Mouse (Mus musculus) spleen, postnatal 14 days (tissue): ENCODE results near the gene Dhcr7.
A peak's percentile ranks its signal among the peaks of the same experiment; 100 is the strongest.

Source experiments
- DNase-seq, 2 experiments: peaks; one replicate each; pipeline ENCODE4 v3.0.0; 2021 to 2022; ENCODE audit warnings: low spot score in 2 of 2

The Dhcr7 gene

DNA sequence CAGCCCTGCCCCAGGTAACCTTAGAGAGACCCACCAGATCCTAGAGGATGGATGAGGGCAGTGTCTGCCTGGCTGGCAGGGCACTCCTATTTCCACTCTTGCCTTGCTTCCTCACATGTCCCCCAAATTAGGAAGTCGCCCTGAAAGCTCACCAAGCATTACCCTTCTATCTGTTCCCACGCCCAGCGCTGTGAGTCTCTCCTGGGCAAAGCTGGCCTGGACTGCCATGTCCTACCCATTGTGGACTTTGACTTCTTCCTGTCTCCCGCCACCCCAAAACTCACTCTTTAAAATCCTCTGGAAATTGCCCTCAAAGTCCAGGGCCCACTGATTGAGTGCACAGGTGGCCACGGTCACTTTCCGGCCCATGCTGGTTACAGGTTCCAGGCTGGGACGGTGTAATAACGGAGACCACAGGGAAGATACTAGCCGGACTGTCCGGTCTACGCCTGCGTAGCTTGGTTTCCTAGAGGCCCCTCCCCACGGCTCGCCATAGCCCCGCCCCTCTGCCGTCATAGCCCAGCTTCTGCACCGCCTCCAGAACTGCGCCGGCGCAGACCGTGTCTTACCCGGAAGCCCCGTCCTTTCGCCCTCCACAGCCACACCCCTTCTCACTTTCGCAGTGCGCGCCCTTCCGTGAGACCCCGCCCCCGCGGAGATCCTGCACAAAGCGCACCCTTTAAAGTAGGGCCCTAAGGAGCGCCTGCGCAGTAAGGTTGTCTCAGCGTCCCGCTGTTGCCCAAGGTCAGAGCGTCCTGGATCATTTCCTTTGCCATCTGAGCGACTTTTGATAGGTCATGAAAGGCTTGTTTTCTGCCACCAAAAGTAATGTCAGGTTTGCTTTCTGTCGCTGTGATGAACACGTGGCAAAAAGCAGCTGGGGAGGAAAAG, at the start of gene Dhcr7, which contains the start of gene Nadsyn1:
Gene Dhcr7 (plus strand): TSS at position 771 of the 891 bp plus-strand sequence.
Gene Nadsyn1 (minus strand): TSS at position 475 of the 891 bp plus-strand sequence.
- peak; percentile 97 for DNase-seq

GRCm38 (mm10) chr7:143776137-143776536, 46.8 kb upstream of the Dhcr7 start:
- DNase-seq: no peak

DNA sequence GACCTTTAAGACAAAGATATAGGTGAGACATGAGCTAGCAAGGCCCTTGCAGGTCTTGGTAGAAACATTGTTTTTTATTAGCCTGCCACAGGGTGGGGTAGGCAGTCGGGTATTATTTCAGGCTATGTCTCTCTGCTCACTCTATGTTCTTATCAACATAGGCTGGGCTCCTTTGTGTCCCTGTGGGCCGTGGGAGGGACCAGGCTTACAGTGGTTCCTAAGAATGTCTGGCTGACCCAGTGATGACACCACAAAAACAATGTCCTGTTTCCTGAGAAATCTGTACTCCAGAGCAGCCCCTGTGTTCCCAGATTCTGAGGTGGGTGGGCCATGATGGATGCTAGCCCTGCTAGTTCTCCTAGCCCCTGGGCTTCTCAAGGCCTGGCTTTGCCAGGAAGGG, 45.6 kb upstream of the Dhcr7 start:
- DNase-seq: no peak

- DNase-seq: no peak
Measured at GRCm38 (mm10) chr7:143783378-143783995, 39.5 kb upstream of the Dhcr7 start.

DNA sequence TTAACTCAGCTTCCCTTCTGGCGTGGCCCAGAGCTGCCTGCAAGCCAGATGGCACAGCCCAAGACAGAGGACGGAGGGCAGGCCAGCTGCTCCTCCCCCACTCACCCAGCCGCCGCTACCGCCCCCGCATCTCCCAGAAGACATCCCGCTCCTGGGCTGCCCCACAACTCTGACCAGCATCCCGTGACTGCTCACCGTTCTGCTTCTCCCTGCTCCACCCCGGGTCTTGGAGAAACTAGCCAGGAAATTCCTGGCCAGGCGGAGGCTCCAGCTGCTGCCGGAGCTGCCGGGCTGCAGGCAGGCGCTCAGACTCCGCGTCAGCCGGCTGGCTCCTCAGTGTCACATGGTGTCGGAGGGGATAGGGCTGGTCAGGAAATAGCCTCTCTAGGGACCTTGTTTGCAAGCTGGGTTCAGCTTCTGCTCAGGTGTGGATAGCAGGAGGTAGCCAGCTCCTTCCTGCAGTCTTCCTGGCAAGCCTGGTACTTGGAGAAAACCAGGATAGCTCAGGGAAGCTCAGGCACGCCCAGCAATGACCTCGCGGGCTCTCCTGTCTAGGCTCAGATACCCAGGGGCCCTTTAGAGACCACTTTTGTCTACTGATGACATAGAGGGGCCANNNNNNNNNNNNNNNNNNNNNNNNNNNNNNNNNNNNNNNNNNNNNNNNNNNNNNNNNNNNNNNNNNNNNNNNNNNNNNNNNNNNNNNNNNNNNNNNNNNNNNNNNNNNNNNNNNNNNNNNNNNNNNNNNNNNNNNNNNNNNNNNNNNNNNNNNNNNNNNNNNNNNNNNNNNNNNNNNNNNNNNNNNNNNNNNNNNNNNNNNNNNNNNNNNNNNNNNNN, 38.7 kb upstream of the Dhcr7 start, which contains the start of gene Mrgpre:
Gene Mrgpre (minus strand): TSS at position 505 of the 834 bp plus-strand sequence.
- DNase-seq: peak; percentile 19 to 30

- no peak for DNase-seq
Measured at GRCm38 (mm10) chr7:143792336-143792985, 30.5 kb upstream of the Dhcr7 start.

GRCm38 (mm10) chr7:143793121-143793520, 29.8 kb upstream of the Dhcr7 start:
- DNase-seq: peak in 1 of 2 experiments; percentile 37

- no peak for DNase-seq
Measured at GRCm38 (mm10) chr7:143798783-143799182, 24.2 kb upstream of the Dhcr7 start.

GRCm38 (mm10) chr7:143800770-143801169, 22.2 kb upstream of the Dhcr7 start:
- DNase-seq: no peak

GRCm38 (mm10) chr7:143801195-143802065, 21.5 kb upstream of the Dhcr7 start:
- no peak for DNase-seq

- DNase-seq: no peak
Measured at GRCm38 (mm10) chr7:143805199-143805624, 17.7 kb upstream of the Dhcr7 start.

GRCm38 (mm10) chr7:143808909-143809308, 14.0 kb upstream of the Dhcr7 start:
- peak in 1 of 2 experiments; percentile 15 for DNase-seq

- no peak for DNase-seq
Measured at GRCm38 (mm10) chr7:143819201-143819600, 3.7 kb upstream of the Dhcr7 start.

- no peak for DNase-seq
Measured at GRCm38 (mm10) chr7:143821241-143821640, 1.7 kb upstream of the Dhcr7 start.

- no peak for DNase-seq
Measured at GRCm38 (mm10) chr7:143823266-143823605, 291 bp downstream of the Dhcr7 start.

DNA sequence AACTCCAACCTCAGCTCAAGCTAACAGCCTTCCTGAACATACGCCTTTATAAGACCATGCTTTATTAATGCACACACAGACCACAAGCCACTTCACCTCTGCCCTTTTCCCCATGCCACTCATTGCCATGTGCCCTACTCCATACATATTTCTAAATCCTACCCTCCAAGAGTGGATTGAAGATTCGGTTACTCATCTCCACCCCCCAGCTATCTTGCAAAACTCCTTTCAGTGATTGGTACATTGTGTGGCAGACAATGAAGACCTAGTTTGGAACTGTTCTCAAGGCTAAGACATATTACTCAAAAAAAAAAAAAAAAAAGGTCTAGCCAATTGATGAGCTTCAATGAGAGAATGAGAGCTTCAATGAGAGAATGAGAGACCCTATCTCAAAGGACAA, 4.0 kb downstream of the Dhcr7 start:
- DNase-seq: no peak

DNA sequence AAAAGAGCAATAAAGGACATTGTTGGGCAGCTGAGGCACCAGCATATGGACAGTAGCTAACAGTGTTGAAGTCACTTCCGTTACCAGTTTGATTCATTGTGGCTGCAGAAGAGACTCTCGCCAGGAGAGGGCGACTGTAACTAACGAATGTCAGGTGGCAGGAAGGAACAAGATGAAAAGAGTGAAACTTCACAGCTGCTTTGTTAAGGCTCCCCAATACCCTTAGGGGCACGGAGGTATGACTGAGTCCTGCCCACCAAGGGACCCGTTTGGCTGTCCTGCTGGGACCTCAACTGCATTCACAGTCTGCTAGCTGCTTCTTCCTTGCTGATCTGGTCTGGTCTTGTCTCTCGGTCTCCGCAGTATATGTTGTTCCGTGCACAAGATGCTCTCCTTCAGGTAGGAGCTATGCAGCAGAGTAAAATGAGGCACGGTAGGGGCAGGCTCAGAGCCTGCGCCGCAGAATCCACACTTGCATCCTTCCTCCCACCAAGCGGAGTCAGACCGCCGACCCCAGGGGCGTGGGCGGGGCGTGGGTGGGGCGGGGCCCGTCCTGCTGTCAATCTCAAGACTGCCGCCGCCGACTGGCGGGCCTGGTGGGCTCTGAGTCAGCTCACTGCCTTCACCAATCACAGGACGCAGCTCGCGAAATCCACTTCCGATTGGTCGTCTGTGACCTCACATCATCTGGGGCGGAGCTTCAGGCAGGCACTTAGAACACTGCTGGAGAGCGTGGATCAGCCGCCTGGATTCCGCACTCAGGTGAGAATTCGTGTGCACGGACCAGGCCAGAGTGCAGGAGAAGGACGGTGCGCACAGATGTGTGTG, 6.8 kb downstream of the Dhcr7 start:
- peak; percentile 81 to 86 for DNase-seq

GRCm38 (mm10) chr7:143830399-143830798, 7.5 kb downstream of the Dhcr7 start:
- DNase-seq: no peak

- no peak for DNase-seq
Measured at GRCm38 (mm10) chr7:143832196-143832595, 9.3 kb downstream of the Dhcr7 start.

GRCm38 (mm10) chr7:143832611-143833010, 9.7 kb downstream of the Dhcr7 start:
- DNase-seq: no peak
